Mouse (Mus musculus): ENCODE data around the gene 9230112D13Rik. TPM values are rescaled to one million over a fixed set of nuclear protein-coding genes. Genes with fewer than 3 reads are reported as not detected.

The 9230112D13Rik gene
- polyA plus RNA-seq, 1 experiment from 2014 or later = not detected

DNA sequence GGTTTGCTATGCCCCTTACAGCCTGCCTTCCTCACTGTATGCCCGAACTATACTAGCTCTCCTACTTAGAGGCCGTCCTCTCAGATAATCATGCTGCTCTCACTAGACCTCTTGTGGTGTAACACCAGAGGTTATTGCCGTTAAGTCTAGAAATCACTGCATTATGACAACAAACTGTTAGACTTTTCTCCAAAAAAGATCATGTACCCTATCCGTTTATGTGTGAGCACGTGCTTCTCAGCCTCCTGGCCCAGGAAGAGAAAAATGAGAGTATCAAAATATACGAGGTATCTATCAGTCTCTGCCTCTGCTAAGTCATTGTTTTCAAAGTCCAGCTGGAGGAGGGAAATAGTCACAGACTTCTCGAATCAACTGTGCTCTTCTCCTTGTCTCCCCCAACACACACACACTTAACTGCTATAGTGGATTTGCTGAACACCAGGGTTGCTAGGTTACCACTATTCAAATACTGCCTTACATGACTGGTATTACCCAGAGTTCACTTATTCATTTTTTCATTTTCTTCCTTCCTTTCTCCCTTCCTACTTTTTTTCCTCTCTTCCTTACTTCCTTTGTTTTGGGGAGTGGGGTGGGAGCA is 13.7 kb downstream of the 9230112D13Rik start:
- H3K36me3 ChIP-seq = no peaks in the 10 kb centered on the region
- H3K27me3 ChIP-seq = no peaks in the 10 kb centered on the region
- H3K4me3 ChIP-seq = no peak overlapping the region
- 0 out of 2 replicates have a peak, but pooled peaks cover 4% of the 10 kb centered on the region for H3K4me1 ChIP-seq
- H3K9me3 ChIP-seq = no peaks in the 10 kb centered on the region
- H3K9ac ChIP-seq = no peak overlapping the region
- WGBS = 49% methylated on average over 7 of the region's 7 CpGs
- H3K4me2 ChIP-seq (replicated peaks) = no peak overlapping the region
- H3K27ac ChIP-seq = no peak overlapping the region
- no peak for ATAC-seq (ENCODE audit: insufficient number of reproducible peaks, insufficient read depth, low FRiP score, low TSS enrichment)

DNA sequence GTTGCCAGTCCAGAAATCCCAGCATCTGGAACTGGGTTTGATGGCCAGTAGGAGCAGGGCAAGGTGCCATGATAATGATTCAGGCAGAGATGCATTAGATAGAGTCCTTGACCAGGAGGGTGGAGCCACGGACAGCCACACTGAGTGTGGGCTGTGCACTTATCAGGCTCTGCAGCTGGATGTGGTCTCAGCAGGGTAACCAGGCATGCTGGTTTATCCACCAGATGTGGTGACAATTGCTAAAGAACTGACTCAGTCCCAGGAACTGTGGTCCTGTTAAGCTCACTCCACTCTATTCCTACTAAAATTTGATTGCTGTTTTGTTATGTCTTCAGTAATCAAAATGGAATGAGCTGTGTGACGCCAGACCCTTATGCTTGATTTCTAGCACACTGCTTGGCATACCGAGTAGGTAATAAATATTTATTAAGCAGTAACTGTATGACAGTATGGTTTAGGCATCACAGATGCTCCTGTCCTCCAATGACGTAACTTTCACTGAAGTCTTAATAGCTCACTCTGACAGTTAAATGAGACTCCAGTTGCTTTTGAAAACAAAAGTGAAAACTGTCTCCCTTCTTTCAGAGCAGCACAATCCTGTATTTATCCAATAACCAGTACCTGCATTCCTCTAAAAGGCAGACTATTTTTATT is 14.3 kb downstream of the 9230112D13Rik start:
- Histone ChIP-seq H3K4me1 (0 out of 2 replicates have a peak, but pooled peaks cover 4% of the 10 kb centered on the region), H3K4me3 (no peak overlapping the region), H3K9me3 (no peaks in the 10 kb centered on the region), H3K36me3 (no peaks in the 10 kb centered on the region), H3K4me2 (replicated peaks) (no peak overlapping the region), H3K27me3 (no peaks in the 10 kb centered on the region), H3K9ac (no peak overlapping the region), H3K27ac (no peak overlapping the region)
- peak; percentile 19; the same call in 1 of the 2 replicates for ATAC-seq (ENCODE audit: insufficient number of reproducible peaks, insufficient read depth, low FRiP score, low TSS enrichment)
- 56% methylated on average over 4 of the region's 4 CpGs for WGBS

DNA sequence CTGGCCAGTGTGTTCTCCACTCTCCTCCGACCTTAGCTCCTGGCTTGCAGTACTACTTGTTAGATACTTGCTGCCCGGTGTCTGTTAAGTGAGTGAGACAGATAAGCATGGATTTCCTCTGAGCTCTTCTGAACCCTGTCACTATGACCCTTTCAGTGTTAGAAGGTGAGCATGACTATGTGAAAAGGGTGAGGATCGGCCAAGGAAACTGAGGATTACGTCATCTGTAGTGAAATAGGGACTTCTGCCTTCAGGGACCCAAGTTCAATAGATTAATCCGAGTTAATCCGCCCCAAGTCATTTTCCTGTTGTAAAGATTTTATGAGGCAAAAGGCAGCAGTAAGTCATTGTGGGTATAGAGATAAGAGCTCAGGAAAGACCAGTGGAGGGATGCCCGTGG is 17.3 kb downstream of the 9230112D13Rik start:
- Histone ChIP-seq H3K9me3 (no peaks in the 10 kb centered on the region), H3K9ac (no peak overlapping the region), H3K4me1 (peaks cover 8% of the 10 kb centered on the region), H3K4me3 (no peak overlapping the region), H3K4me2 (replicated peaks) (no peak overlapping the region), H3K27ac (no peak overlapping the region), H3K27me3 (no peaks in the 10 kb centered on the region), H3K36me3 (no peaks in the 10 kb centered on the region)
- WGBS = 84% methylated on average over 7 of the region's 7 CpGs
- no peak for ATAC-seq (ENCODE audit: insufficient number of reproducible peaks, insufficient read depth, low FRiP score, low TSS enrichment)

DNA sequence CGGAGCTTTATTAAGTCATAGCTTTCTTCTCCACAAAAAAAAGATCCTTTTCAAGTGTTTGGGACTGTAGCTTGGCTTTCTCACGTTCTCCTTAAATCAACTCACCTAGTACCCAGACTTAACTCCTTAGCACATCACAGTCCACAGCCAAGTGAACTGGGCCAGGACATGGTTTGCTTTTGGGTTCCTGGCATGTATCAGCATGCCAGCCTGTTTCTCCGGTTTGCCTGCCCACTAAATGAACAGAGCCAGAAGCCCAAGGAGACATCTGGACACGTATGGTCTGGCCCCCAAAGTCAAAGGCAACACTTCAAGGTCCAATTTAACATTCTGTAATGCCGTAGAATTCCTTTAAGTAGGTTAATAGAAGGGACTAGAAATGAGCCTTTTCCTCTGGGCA is 18.2 kb downstream of the 9230112D13Rik start:
- Histone ChIP-seq H3K27me3 (no peaks in the 10 kb centered on the region), H3K4me1 (peaks cover 17% of the 10 kb centered on the region), H3K36me3 (no peaks in the 10 kb centered on the region), H3K4me2 (replicated peaks) (no peak overlapping the region), H3K4me3 (no peak overlapping the region), H3K9me3 (no peaks in the 10 kb centered on the region), H3K9ac (no peak overlapping the region), H3K27ac (no peak overlapping the region)
- WGBS = 73% methylated on average over 5 of the region's 5 CpGs
- no peak for ATAC-seq (ENCODE audit: insufficient number of reproducible peaks, insufficient read depth, low FRiP score, low TSS enrichment)

DNA sequence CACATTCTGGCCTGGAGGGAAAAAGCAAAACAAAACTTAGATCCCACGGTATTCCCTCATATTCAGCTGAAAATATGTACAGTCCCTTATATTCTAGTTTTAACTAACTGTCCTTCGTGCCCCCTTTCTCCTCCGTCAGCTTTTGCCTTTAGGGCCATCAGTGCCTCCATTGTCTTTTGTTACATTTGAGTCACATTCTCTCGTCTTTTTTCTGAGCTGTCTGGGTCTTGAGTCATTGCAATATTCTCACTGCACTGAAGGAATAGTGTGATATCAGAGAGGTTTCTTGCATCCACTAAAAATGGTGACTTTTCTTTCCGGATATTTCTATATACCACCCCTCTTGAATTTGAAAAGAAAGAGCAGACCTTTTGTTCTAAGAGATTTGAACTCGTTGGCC is 18.8 kb downstream of the 9230112D13Rik start:
- H3K4me2 ChIP-seq (replicated peaks) = 0 out of 2 replicates have a peak overlapping the region, but pooled peaks have one; percentile 58
- H3K9ac ChIP-seq = no peak overlapping the region
- no peaks in the 10 kb centered on the region for H3K9me3 ChIP-seq
- H3K4me3 ChIP-seq = no peak overlapping the region
- WGBS = 41% methylated on average over 6 of the region's 6 CpGs
- H3K4me1 ChIP-seq = peaks cover 24% of the 10 kb centered on the region
- no peaks in the 10 kb centered on the region for H3K27me3 ChIP-seq
- ATAC-seq (ENCODE audit: insufficient number of reproducible peaks, insufficient read depth, low FRiP score, low TSS enrichment) = no peak
- no peaks in the 10 kb centered on the region for H3K36me3 ChIP-seq
- no peak overlapping the region for H3K27ac ChIP-seq

DNA sequence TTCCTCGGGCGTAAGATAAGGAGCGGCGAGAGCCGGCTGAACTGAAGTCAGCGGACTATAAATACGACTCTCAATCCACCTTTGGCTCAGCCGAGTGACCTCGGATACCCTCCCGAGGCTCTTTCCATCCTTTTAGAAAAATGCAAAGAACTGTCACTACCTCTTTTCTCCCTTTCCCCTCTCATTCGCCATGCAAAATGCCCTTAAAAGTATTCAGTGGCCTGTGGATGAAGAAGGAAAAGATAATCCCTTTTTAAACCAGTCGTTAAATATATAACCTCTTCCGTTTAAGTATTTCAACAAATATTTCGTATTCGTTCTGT is 19.3 kb downstream of the 9230112D13Rik start, which contains the start of gene Bmpr1a:
Bmpr1a (minus strand) TSS at position 17 of the 323 bp plus-strand sequence.
- WGBS = 9% methylated on average over 15 of the region's 15 CpGs

DNA sequence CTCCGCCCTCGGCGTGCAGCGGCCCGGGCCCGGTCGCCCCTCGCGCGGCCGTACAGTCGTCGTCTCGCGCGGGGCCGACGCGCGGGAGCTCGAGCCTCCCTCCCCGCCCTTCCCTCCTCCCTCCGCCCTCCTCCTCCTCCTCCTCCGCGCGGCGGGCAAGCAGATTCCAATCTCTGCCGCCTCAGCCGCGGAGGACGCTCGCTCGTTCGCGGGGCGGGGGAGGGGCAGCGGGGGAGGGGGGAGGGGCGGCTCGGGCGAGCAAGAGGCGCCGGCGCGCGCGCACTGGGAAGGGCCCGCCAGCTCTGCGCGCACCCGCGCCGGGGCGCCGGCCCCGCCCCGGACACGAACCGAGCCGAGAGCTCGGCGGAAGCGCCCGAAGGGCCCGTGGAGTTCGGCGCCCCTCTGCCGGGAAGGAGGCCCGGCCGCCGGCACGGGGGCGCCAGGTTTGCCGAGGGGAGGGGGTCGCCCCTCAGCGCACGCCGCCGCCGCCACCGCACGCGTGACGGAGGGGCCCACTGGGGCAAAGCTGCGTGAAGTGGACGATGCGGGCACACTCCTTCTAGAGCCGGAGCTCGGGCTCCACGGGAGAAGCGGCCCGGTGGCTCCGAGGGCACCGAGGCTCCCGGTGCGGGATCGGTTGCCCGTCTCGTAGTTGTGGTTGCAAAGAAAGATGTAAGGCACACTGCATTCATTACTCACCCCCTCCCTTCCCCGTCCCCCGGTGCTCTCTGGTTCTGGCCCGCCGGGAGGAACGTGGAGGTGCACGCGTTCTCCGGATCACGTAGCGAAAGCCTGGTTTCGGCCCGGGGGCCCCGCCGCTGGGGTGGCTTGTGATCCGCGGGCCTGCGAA is 19.9 kb downstream of the 9230112D13Rik start:
- peak; percentile 83 for ATAC-seq (ENCODE audit: insufficient number of reproducible peaks, insufficient read depth, low FRiP score, low TSS enrichment)
- H3K9me3 ChIP-seq = no peaks in the 10 kb centered on the region
- H3K27me3 ChIP-seq = no peaks in the 10 kb centered on the region
- WGBS = under 1% methylated on average over 104 of the region's 115 CpGs
- H3K36me3 ChIP-seq = no peaks in the 10 kb centered on the region
- peak overlapping the region; percentile 99 for H3K9ac ChIP-seq
- peak overlapping the region; percentile 85 for H3K4me3 ChIP-seq
- peak overlapping the region; percentile 58 for H3K4me2 ChIP-seq (replicated peaks)
- peak overlapping the region; percentile 99 for H3K27ac ChIP-seq
- H3K4me1 ChIP-seq = peaks cover 29% of the 10 kb centered on the region

More for the DNA sequence above, 19.3 kb downstream of the 9230112D13Rik start, which contains the start of gene Bmpr1a:
- H3K4me3 ChIP-seq = peak within 1 kb of the TSS; percentile 85
- H3K4me2 ChIP-seq (replicated peaks) = peak within 1 kb of the TSS; percentile 58
- H3K27me3 ChIP-seq = no peaks in the 10 kb centered on the region
- H3K27ac ChIP-seq = peak within 1 kb of the TSS; percentile 99
- peaks cover 27% of the 10 kb centered on the region for H3K4me1 ChIP-seq
- peak within 1 kb of the TSS; percentile 99 for H3K9ac ChIP-seq
- H3K9me3 ChIP-seq = no peaks in the 10 kb centered on the region
- no peak for ATAC-seq (ENCODE audit: insufficient number of reproducible peaks, insufficient read depth, low FRiP score, low TSS enrichment)
- no peaks in the 10 kb centered on the region for H3K36me3 ChIP-seq

DNA sequence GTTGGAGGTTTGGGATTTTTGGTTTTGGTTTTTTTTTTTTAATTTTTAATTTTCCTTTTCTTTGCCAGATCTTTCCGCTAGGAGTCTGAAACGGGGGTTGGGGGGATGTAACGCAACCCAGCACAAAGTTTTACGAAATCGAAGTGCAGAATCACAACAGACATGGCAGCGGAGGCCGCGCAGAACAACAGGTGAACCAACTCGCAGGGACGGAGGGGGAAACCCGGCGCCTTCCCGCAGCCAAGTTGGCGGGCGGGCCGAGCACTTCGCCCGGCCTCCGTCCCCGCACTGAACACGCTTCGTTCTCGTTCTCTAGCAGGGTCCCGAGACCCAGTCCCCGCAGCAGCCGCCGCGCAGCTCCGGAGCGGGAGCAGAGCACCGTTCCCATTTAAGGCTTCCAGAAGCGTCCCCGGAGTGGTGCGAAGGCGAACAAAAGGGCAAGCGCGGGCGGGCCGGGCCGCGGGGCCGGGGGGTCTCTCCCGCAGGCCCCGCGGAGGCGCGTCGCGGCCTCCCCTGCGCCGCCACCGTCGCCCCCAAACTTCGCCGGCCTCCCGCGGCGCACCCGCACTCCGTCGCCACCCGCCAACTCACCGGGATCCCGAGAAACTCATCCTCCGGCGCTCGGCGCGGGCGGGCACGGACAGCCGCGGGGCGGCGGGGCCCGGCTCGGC is 20.7 kb downstream of the 9230112D13Rik start:
- Histone ChIP-seq H3K36me3 (no peaks in the 10 kb centered on the region), H3K27me3 (no peaks in the 10 kb centered on the region), H3K9me3 (no peaks in the 10 kb centered on the region), H3K4me3 (peak overlapping the region; percentile 85), H3K27ac (peak overlapping the region; percentile 99), H3K4me2 (replicated peaks) (peak overlapping the region; percentile 58), H3K4me1 (peaks cover 32% of the 10 kb centered on the region), H3K9ac (peak overlapping the region; percentile 99)
- under 1% methylated on average over 77 of the region's 77 CpGs for WGBS
- ATAC-seq (ENCODE audit: insufficient number of reproducible peaks, insufficient read depth, low FRiP score, low TSS enrichment) = peak; percentile 31; the same call in 1 of the 2 replicates

DNA sequence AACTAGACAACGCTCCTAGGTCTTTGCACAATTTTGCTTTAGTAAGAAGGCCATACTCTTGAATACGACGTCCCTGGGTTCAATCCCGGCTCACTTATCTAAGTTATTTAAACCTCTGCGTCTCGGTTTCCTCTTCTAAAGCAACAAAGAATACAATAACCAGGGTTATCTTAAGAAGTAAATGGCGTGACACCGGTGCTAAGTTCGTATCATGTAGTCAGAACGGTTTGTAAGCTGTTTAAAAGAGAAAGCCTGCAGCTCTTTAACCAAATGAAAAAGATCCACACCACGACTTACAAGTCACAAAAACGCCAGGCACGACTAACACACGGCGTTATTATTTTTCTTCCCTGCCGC is 21.2 kb downstream of the 9230112D13Rik start:
- Histone ChIP-seq H3K4me2 (replicated peaks) (peak overlapping the region; percentile 58), H3K9ac (peak overlapping the region; percentile 99), H3K36me3 (no peaks in the 10 kb centered on the region), H3K27me3 (no peaks in the 10 kb centered on the region), H3K4me1 (peaks cover 33% of the 10 kb centered on the region), H3K9me3 (no peaks in the 10 kb centered on the region), H3K27ac (peak overlapping the region; percentile 99), H3K4me3 (peak overlapping the region; percentile 85)
- no peak for ATAC-seq (ENCODE audit: insufficient number of reproducible peaks, insufficient read depth, low FRiP score, low TSS enrichment)
- WGBS = under 1% methylated on average over 16 of the region's 16 CpGs

DNA sequence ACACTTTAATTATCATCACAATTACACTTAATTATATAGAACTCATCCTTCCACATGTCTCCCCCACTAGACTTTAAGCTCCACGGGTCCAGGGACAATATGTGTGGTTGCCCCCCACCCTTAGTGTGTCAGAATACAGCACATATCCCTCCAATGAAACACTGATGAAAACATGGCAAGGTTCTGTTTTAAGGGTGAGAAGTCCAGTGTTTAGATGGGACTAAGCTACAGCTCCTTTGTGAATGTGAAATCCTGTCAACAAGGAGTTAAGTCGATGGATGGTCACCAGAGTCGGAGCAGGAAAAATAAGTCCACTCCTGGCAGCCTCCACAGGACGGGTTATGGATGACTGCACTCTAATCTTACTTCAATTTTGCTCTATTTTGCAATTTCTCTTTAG is 22.3 kb downstream of the 9230112D13Rik start:
- Histone ChIP-seq H3K27ac (0 out of 2 replicates have a peak overlapping the region, but pooled peaks have one; percentile 41), H3K4me2 (replicated peaks) (peak overlapping the region; percentile 58), H3K4me1 (peaks cover 43% of the 10 kb centered on the region), H3K27me3 (no peaks in the 10 kb centered on the region), H3K4me3 (peak overlapping the region; percentile 85), H3K36me3 (no peaks in the 10 kb centered on the region), H3K9me3 (no peaks in the 10 kb centered on the region), H3K9ac (no peak overlapping the region)
- WGBS = 5% methylated on average over 4 of the region's 4 CpGs
- ATAC-seq (ENCODE audit: insufficient number of reproducible peaks, insufficient read depth, low FRiP score, low TSS enrichment) = no peak

DNA sequence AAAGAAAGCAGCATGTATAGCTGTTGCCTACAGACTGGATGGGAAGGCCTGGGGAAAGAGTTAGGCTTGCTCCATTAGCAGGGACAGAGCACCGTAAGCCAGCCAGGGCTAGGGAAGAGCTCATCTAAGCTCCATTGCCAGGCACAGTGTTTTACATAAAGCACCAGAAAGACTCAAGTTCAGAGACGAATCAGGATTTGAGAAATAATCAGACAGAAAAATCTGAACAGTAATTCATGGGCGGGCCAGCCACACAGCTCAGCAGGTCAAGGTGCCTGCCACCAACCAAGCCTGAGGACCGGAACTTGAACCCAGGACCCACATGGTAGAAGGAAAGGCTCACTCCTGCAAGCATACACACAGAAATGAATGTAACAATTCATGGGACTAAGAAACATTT is 22.9 kb downstream of the 9230112D13Rik start:
- Histone ChIP-seq H3K4me3 (peak overlapping the region; percentile 85), H3K9ac (0 out of 2 replicates have a peak overlapping the region, but pooled peaks have one; percentile 10), H3K27me3 (no peaks in the 10 kb centered on the region), H3K4me2 (replicated peaks) (peak overlapping the region; percentile 58), H3K27ac (no peak overlapping the region), H3K9me3 (no peaks in the 10 kb centered on the region), H3K36me3 (no peaks in the 10 kb centered on the region), H3K4me1 (peaks cover 43% of the 10 kb centered on the region)
- ATAC-seq (ENCODE audit: insufficient number of reproducible peaks, insufficient read depth, low FRiP score, low TSS enrichment) = no peak
- WGBS = 59% methylated on average over 4 of the region's 4 CpGs
